ENCODE assay signal across 9 mouse cellular contexts in the genomic region with DNA sequence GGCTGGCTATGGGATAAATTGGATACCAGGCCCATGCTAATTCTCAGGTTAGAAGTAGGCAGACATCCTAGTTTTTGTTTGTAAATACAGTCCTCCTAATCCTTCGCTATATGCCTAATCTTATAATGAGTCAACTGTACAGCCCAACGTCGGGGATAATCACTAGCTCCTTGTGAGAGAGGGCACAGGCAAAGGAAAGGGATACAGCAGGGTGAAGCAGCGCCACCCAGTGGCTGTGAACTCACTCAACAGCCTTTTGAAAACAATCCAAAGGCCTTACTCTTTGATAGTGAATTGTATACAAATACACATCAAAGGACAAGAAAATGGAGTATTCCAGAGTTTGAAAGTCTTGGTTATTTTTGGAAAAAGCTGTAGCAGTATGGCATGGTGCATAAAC. TPM values are rescaled to one million over a fixed set of nuclear protein-coding genes. Genes with fewer than 3 reads are reported as not detected.
A peak's percentile ranks its signal among the peaks of the same experiment; 100 is the strongest.
DNase-seq lines count a peak whose midpoint lies in the region; ATAC-seq and TF ChIP-seq lines count a peak whose summit lies in the region.
"Had no signal": no experiment of that assay in that cellular context is flagged by ENCODE, and none has a peak within 500 bp of the region (broad histone marks: within the 10 kb centered on the region; RNA-seq: fewer than 3 reads in every experiment).

No protein-coding gene starts in this region.

- no peaks in the 10 kb centered on the region for H3K4me1 ChIP-seq in liver, embryonic 11.5 days (replicated peaks; ENCODE audit: control insufficient read depth, insufficient read depth, low read length)
- H3K4me1 ChIP-seq in MEL (ENCODE audit: control insufficient read depth in 1 of 2, insufficient read depth in 2 of 2, low read length in 2 of 2) = no peaks in the 10 kb centered on the region

- H3K79me2 ChIP-seq in MEL (ENCODE audit: control insufficient read depth, insufficient read depth, low read length, poor library complexity) = no peaks in the 10 kb centered on the region

- no peak for ATAC-seq in liver, embryonic 11.5 days (replicated peaks; ENCODE audit: low FRiP score)

- DNase-seq in liver (peak; percentile 28), MEL (ENCODE audit: low read depth, low spot score) (peak; percentile 67)
- DNase-seq in liver, embryonic 11.5 days (ENCODE audit: low spot score) = no peak
- peak; percentile 27 for DNase-seq in c-Kit-positive CD71-positive TER-119-negative erythroid progenitor cells, embryonic 14.5 days (ENCODE audit: low read depth)
- DNase-seq in forelimb bud, embryonic 11.5 days (ENCODE audit: low read depth, low spot score) = peak; percentile 8
- peak; percentile 56 for DNase-seq in layer of hippocampus, adult 9-11 months
- DNase-seq in mesoderm, embryonic 11.5 days (ENCODE audit: low read depth, low spot score) = peak; percentile 34
- no peak for DNase-seq in yolk sac, embryonic 10.5 days (ENCODE audit: low spot score)

- 55% methylated on average over 4 of the region's 4 CpGs for WGBS in liver, embryonic 11.5 days

- peaks cover 11% of the 10 kb centered on the region; the same call in 1 of the 2 replicates for H3K36me3 ChIP-seq in liver, embryonic 11.5 days (ENCODE audit: control insufficient read depth, insufficient read depth, low read length)
- H3K36me3 ChIP-seq in MEL (ENCODE audit: control insufficient read depth in 1 of 2, insufficient read depth in 2 of 2, low read length in 2 of 2) = peaks cover 0 to 2% of the 10 kb centered on the region in 2 experiments; a peak in 1 of 4 replicates

- no peak overlapping the region for H3K4me2 ChIP-seq in liver, embryonic 11.5 days

- TF ChIP-seq POLR2A in MEL (IDR thresholded peaks at IDR 0.05; ENCODE audit: control insufficient read depth in 1 of 2, insufficient read depth in 1 of 2, low read depth in 1 of 2, low read length in 2 of 2, poor library complexity in 1 of 2) = no peak

- no peak overlapping the region for H3K9ac ChIP-seq in liver, embryonic 11.5 days (ENCODE audit: low read depth, low read length)
- H3K9ac ChIP-seq in MEL (ENCODE audit: control insufficient read depth, low read depth, low read length, poor library complexity, severe bottlenecking) = no peak overlapping the region

- peak; percentile 71 to 83 (median 75) for TF ChIP-seq CTCF in MEL (IDR thresholded peaks at IDR 0.05 in 2 of 3, conservative IDR thresholded peaks at IDR 0.05 in 1 of 3; ENCODE audit: control insufficient read depth in 1 of 3, insufficient read depth in 1 of 3, low read depth in 2 of 3, low read length in 3 of 3, poor library complexity in 1 of 3, severe bottlenecking in 1 of 3)

- no peak for TF ChIP-seq EP300 in MEL (IDR thresholded peaks at IDR 0.05; ENCODE audit: low read depth in 1 of 2, low read length in 2 of 2)

- no peaks in the 10 kb centered on the region for H3K27me3 ChIP-seq in liver, embryonic 11.5 days (replicated peaks; ENCODE audit: control insufficient read depth, insufficient read depth, low read length)
- no peaks in the 10 kb centered on the region for H3K27me3 ChIP-seq in MEL (ENCODE audit: control insufficient read depth in 1 of 2, insufficient read depth in 2 of 2, low read length in 2 of 2)

- H3K27ac ChIP-seq in liver, embryonic 11.5 days (ENCODE audit: low read depth, low read length) = no peak overlapping the region
- H3K27ac ChIP-seq in MEL (ENCODE audit: control insufficient read depth, low read depth, low read length) = no peak overlapping the region

- H3K4me3 ChIP-seq in liver, embryonic 11.5 days (ENCODE audit: low read depth, low read length) = no peak overlapping the region
- H3K4me3 ChIP-seq in MEL (ENCODE audit: control insufficient read depth in 1 of 2, insufficient read depth in 1 of 2, low read depth in 2 of 2, low read length in 2 of 2) = no peak overlapping the region
- H3K4me3 ChIP-seq: myocyte had no signal

- no peaks in the 10 kb centered on the region for H3K9me3 ChIP-seq in liver, embryonic 11.5 days (ENCODE audit: control insufficient read depth, low read length)
- no peaks in the 10 kb centered on the region for H3K9me3 ChIP-seq in MEL (replicated peaks; ENCODE audit: insufficient read depth, low read length)

- TF ChIP-seq RAD21 in MEL (IDR thresholded peaks at IDR 0.05; ENCODE audit: low read depth, low read length) = peak; percentile 53

TF ChIP-seq in MEL, 35 proteins besides CTCF, POLR2A, EP300 and RAD21:
- TF ChIP-seq RCOR1 (IDR thresholded peaks at IDR 0.05; ENCODE audit: low read depth, low read length) = no peak
- no peak for TF ChIP-seq TCF12 (IDR thresholded peaks at IDR 0.05; ENCODE audit: low read depth, low read length)
- TF ChIP-seq TAL1 (IDR thresholded peaks at IDR 0.05; ENCODE audit: low read length) = no peak
- no peak for TF ChIP-seq KAT2A (conservative IDR thresholded peaks at IDR 0.05; ENCODE audit: low read depth, low read length)
- peak; percentile 59 for TF ChIP-seq SMC3 (IDR thresholded peaks at IDR 0.05; ENCODE audit: low read depth, low read length)
- no peak for TF ChIP-seq ZMIZ1 (IDR thresholded peaks at IDR 0.05; ENCODE audit: low read depth, low read length)
- 0 out of 2 replicates have a peak, but pooled peaks have one; percentile 26 for TF ChIP-seq ZC3H11A (IDR thresholded peaks at IDR 0.05; ENCODE audit: low read depth, low read length)
- no peak for TF ChIP-seq UBTF (IDR thresholded peaks at IDR 0.05; ENCODE audit: borderline replicate concordance, insufficient read depth, low read depth, low read length)
- TF ChIP-seq CHD1 (IDR thresholded peaks at IDR 0.05; ENCODE audit: low read depth, low read length) = no peak

RNA-seq across cellular contexts. Expression of a gene that starts 10.0 kb away (rescaled TPM):
- polyA plus RNA-seq in liver, embryonic 11.5 days (2014; fragmentation: Nextera tagmentation; extraction: Ambion mirVana) = 57.8 and 59.3 TPM in 2 replicates
- 14.8 and 19.7 TPM in 2 replicates for total RNA-seq in MEL (2012; rRNA removed)
- 1 to 10 TPM in 1 of 2 experiments, not detected in 1; 9.4 TPM for polyA plus RNA-seq in MEL (2012; ENCODE audit: insufficient read depth in 1 of 2, insufficient read length in 2 of 2, low read depth in 1 of 2, low replicate concordance in 2 of 2, missing spikeins in 1 of 2)

RNA-seq across cellular contexts. Expression of a gene that starts 39.2 kb away (rescaled TPM):
- polyA plus RNA-seq in liver, embryonic 11.5 days (2014; fragmentation: Nextera tagmentation; extraction: Ambion mirVana) = 52.6 and 56.1 TPM in 2 replicates
- total RNA-seq in MEL (2012; rRNA removed) = 12.9 and 13.1 TPM in 2 replicates
- polyA plus RNA-seq in MEL (2012; ENCODE audit: insufficient read depth in 1 of 2, insufficient read length in 2 of 2, low read depth in 1 of 2, low replicate concordance in 2 of 2, missing spikeins in 1 of 2) = 10 to 100 TPM in 1 of 2 experiments, not detected in 1; 30.7 TPM

Comparison
In these comparisons a context has a peak if more than half of its experiments do, and no peak if none do; other contexts are left out.
1. DNase-seq: peak in liver (single experiment), MEL (single experiment), c-Kit-positive CD71-positive TER-119-negative erythroid progenitor cells, embryonic 14.5 days (single experiment), forelimb bud, embryonic 11.5 days (single experiment), layer of hippocampus, adult 9-11 months (single experiment) and mesoderm, embryonic 11.5 days (single experiment); none in liver, embryonic 11.5 days (single experiment) and yolk sac, embryonic 10.5 days (single experiment).